Mouse (Mus musculus) embryonic facial prominence, embryonic 12.5 days (tissue): Measurements from ENCODE around the gene Tbc1d24. TPM values are rescaled to one million over a fixed set of nuclear protein-coding genes. Genes with fewer than 3 reads are reported as not detected.

ENCODE experiments used
- ATAC-seq: fragments of 200-750 bp; cut with Nextera tagmentation; 2 replicates; pipeline ENCODE4 v1.8.0; 2017; ENCODE audit not compliant: insufficient number of reproducible peaks, insufficient read depth, low FRiP score, low TSS enrichment
- H3K27ac ChIP-seq: fragments of 300-500 bp; sonication (generic); 2 replicates; pipeline ENCODE4 v1.5.1; 2016; ENCODE audit warnings: mild to moderate bottlenecking
- H3K27me3 ChIP-seq: fragments of 300-500 bp; sonication (generic); 2 replicates; pipeline ENCODE4 v1.6.1; 2016; ENCODE audit warnings: mild to moderate bottlenecking, moderate library complexity
- H3K36me3 ChIP-seq: fragments of 300-500 bp; sonication (generic); 2 replicates; pipeline ENCODE4 v1.6.1; 2016; ENCODE audit warnings: mild to moderate bottlenecking
- H3K4me1 ChIP-seq: fragments of 300-500 bp; sonication (generic); 2 replicates; pipeline ENCODE4 v1.6.1; 2016
- H3K4me2 ChIP-seq: fragments of 300-500 bp; sonication (generic); replicated peaks from 2 replicates; pipeline ENCODE4 v1.6.1; 2016; ENCODE audit warnings: mild to moderate bottlenecking, moderate library complexity
- H3K4me3 ChIP-seq: fragments of 300-500 bp; sonication (generic); 2 replicates; pipeline ENCODE4 v1.5.1; 2016; ENCODE audit warnings: mild to moderate bottlenecking
- H3K9ac ChIP-seq: fragments of 300-500 bp; sonication (generic); 2 replicates; pipeline ENCODE4 v1.6.1; 2016; ENCODE audit warnings: mild to moderate bottlenecking, moderate library complexity
- H3K9me3 ChIP-seq: fragments of 300-500 bp; sonication (generic); 2 replicates; pipeline ENCODE4 v1.6.1; 2016; ENCODE audit warnings: mild to moderate bottlenecking, moderate library complexity
- WGBS: fragments of 180-500 bp; shearing (Covaris S2); methylation state at CpG from one replicate; pipeline ENCODE4 v1.1.7; 2016; 5-methylcytosine and 5-hydroxymethylcytosine counted together
- polyA plus RNA-seq: library from polyadenylated mRNA; unstranded; fragments of >200 nt; fragmentation: Nextera tagmentation; extraction: Ambion mirVana; gene quantifications from 2 replicates; pipeline ENCODE4 v1.2.1, GENCODE M21; 2016

The Tbc1d24 gene
- polyA plus RNA-seq, 1 experiment from 2014 or later = 8.9 TPM

DNA sequence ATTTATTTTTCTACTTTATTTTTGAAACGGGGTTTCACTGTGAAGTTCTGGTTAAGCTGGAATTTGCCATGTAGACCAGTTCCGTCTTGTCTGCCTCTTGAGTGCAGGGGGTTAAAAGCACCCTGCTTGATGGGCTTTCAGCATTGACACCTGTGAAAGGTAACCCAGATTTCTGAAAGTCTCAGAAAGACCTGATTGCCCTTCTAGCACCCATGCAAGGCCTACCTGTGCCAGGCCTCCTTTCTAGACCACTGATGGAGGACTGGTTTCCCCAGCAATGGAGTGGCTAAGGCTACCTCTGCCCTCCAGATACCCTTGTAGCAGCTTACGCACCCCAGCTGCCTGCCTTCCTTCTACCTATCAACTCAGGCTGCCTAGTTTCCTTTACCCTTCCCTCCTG, 35.2 kb downstream of the Tbc1d24 start:
- Histone ChIP-seq H3K9ac (peak overlapping the region; percentile 86; the same call in 1 of the 2 replicates), H3K4me3 (peak overlapping the region; percentile 91), H3K4me2 (peak overlapping the region; percentile 83), H3K4me1 (peaks cover 15% of the 10 kb centered on the region), H3K9me3 (no peaks in the 10 kb centered on the region), H3K27me3 (no peaks in the 10 kb centered on the region), H3K27ac (peak overlapping the region; percentile 7; the same call in 1 of the 2 replicates), H3K36me3 (peaks cover 15% of the 10 kb centered on the region)
- 74% methylated on average over 3 of the region's 3 CpGs for WGBS
- no peak for ATAC-seq

DNA sequence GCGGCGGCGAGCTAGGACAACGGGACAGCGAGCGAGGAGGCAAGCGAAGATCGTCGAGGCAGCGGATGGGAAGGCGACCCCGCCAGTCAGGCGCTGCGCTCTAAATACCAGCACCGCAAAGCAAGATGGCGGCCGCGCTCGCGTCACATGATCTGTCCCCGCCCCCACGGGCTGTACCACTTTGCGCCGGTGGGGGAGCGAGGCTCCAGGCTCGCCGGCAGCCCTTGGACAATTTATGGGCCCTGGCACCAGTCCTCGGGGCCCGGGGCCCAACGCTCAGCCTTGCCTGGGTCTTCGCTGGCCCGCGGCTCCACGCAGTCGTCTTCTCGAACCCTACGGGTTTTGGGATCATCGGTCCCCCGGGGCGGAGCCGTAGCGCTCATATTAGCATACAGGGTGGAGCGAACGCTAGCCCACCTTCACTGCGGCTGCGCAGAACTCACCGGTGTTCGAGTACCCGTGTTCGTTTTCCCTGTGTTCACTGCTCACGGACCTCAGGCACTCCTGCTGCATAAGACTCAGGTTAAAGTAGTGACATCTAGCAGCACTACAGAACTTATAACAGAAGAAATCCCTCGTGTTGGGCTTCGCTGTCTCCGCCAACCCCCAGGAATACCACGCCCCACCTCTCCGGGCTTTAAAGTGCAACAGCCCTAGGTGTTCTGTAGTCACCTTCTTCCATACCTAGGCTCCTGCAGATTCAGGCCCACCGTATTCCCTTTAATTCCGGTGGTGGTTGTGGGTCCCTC, 35.9 kb downstream of the Tbc1d24 start, which contains the start of gene Atp6v0c:
TSS of gene Atp6v0c (minus strand) at position 386 of the 749 bp plus-strand sequence.
- under 1% methylated on average over 57 of the region's 58 CpGs for whole genome bisulfite sequencing

DNA sequence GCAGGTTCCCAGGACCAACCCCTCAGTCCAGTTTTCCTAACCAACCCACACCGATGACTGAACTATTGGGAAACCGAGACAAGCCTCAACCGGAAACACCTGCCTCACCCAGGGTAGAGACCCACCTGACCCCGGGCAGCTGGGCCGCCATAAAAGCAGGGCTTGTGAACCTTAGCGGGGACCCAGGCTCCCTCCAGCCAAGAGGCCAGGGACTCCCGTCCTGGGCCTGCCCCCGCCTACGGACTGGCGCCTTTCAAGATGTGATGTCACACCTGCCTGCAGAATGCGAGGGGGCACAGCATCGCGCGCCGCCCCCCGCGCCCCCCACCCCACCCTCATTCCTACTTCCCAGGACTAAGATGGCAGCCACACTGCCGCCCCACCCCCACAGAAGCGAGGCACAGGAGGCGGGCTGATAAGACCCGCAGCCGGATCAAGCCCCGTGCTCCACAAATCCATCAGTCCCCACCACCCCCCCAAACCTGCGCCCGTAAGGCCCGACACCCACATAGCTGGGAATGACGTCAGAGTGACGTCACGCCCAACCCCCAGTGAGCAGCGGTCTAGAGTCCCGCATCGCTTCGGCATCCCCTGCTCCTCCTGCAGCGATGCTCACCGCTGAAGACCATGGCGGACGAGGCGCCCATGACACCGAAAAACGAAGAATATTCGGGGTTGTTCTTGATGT, 36.6 kb downstream of the Tbc1d24 start:
- no peaks in the 10 kb centered on the region for H3K27me3 ChIP-seq
- H3K36me3 ChIP-seq = peaks cover 22% of the 10 kb centered on the region
- peak; percentile 57 for ATAC-seq
- peak overlapping the region; percentile 83 for H3K4me2 ChIP-seq
- WGBS = under 1% methylated on average over 41 of the region's 41 CpGs
- H3K9me3 ChIP-seq = no peaks in the 10 kb centered on the region
- peak overlapping the region; percentile 95 for H3K27ac ChIP-seq
- peak overlapping the region; percentile 91 for H3K4me3 ChIP-seq
- H3K9ac ChIP-seq = peak overlapping the region; percentile 86
- H3K4me1 ChIP-seq = peaks cover 15% of the 10 kb centered on the region

More for the DNA sequence above, 35.9 kb downstream of the Tbc1d24 start, which contains the start of gene Atp6v0c:
- Histone ChIP-seq H3K4me3 (peak within 1 kb of the TSS; percentile 91), H3K9ac (peak within 1 kb of the TSS; percentile 86), H3K27ac (peak within 1 kb of the TSS; percentile 95), H3K36me3 (peaks cover 21% of the 10 kb centered on the region), H3K27me3 (no peaks in the 10 kb centered on the region), H3K4me1 (peaks cover 15% of the 10 kb centered on the region), H3K9me3 (no peaks in the 10 kb centered on the region), H3K4me2 (peak within 1 kb of the TSS; percentile 83)
- ATAC-seq = peak; percentile 82

DNA sequence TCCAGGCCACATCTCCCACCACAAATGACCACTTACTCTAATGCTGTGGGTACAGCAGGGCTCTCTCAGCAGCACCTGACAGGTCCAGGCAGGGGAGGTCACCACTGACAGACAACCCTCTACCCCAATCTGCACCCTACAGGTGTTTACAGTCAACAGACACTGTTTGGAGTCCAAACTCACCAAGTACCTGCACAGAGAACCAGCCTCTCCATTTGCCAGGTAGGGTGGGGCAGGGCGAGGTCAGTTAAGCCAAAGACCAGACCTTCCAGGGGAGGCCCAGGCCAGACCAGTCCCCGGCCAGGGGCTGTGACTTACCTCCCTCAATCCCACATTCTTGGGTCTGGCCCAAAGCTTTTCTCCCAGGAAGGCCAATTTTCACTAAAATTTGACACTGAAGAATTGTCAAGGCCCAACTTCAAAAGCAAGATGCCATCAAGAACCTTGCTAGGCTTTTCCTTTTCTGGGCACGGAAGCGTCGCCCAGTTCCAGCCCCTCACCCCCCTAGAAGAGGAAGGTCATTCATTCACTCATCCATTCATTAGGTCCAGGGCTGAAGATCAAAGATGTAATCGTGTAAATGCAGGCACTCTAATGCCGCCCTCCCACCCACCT, 37.4 kb downstream of the Tbc1d24 start:
- H3K36me3 ChIP-seq = peaks cover 22% of the 10 kb centered on the region
- peak overlapping the region; percentile 83 for H3K4me2 ChIP-seq
- no peaks in the 10 kb centered on the region for H3K27me3 ChIP-seq
- ATAC-seq = no peak
- H3K9ac ChIP-seq = peak overlapping the region; percentile 86
- H3K4me1 ChIP-seq = peaks cover 16% of the 10 kb centered on the region
- WGBS = 61% methylated on average over 7 of the region's 7 CpGs
- 0 out of 2 replicates have a peak overlapping the region, but pooled peaks have one; percentile 95 for H3K27ac ChIP-seq
- H3K9me3 ChIP-seq = no peaks in the 10 kb centered on the region
- peak overlapping the region; percentile 91 for H3K4me3 ChIP-seq

DNA sequence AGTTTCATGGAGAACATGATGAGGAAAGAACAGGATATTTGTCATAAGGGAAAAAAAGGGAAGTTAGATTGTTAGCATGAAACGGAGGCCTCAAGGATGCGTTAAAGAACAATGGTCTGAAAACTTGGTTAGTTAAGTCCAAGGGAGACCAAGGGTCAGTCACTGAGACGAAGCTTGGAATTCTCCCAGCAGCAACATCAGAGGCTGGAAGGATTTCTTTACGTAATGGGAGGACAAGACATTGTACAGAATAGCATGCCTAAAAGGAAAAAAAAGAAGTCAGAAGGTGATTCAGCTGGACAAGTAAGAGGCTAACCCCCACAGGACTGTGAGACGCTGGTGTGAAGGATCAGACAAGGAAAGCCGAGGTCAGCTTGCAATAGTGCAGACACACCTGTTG, 38.2 kb downstream of the Tbc1d24 start:
- no peak for ATAC-seq
- Histone ChIP-seq H3K36me3 (peaks cover 22% of the 10 kb centered on the region), H3K4me1 (peaks cover 23% of the 10 kb centered on the region), H3K9ac (no peak overlapping the region), H3K4me3 (no peak overlapping the region), H3K27ac (no peak overlapping the region), H3K9me3 (no peaks in the 10 kb centered on the region), H3K27me3 (no peaks in the 10 kb centered on the region), H3K4me2 (no peak overlapping the region)
- WGBS = 86% methylated on average over 6 of the region's 6 CpGs

DNA sequence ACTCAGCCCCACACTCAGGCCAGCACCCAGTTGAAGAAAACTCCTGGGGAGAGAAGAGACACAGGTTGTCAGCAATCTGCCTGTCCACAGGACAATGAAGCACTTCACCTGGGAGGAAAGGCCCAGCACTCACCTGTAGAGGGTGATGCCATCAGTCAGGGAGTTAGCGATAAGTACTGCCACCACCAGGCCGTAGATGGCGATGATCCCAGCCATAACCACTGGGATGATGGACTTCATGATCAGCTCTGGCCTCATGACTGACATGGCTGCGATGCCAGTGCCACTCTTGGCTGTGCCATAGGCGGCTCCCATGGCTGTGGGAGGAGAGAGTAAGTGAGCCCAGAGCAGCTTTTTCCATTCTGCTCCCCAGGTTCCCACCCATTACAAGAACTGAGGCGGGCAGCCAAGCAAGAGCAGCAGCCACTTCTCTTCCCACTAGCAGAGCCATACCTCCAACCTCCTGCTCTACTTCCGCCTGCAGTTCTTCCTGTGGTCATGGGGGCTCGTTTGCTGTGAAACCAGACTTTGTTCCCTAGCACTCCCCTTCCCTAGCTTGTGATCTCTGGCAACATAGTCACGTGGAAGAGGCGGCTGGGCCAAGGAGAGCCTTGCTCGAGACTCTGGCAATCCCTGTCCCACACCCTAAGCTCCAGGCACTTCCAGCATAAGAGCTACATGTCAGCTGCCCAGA, 40.6 kb downstream of the Tbc1d24 start:
- H3K4me3 ChIP-seq = no peak overlapping the region

DNA sequence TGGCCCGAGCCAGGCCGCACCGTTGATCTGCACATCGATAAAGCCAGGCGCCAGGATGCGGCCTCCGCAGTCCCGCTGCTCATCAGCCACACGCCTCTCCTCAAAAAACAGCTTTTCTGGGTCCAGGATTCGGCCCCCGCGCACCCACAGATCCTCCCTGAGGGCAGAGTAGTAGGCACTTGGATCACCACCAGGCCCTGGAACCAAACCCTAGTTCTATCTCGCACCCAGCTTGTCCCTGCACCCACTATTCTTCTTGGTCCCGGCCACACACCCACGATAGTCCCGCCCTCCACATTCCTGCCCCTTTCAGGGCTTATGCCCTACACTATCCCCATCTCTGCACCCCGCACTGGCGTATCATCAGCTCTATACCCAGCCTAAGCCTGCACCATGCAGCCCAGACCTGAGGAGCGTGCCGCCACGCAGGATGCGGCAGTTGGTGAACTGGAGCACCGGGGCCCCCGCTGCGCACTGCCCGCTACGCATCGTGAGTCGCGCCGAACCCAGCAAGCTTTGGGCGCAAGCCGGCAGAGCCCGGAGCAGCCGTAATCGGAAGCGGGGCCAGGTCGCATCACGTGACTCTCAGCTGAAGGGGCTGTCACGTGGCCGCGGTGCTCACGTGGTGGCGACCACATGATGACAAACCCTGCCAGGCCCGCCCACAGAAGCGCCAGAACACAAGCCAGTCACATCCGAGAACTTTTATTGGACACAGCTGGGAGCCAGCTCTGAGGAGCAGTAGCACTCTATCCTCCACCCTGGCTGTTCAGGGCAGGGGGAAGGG, 42.0 kb downstream of the Tbc1d24 start, which contains the start of gene Amdhd2:
TSS of gene Amdhd2 (minus strand) at position 591 of the 787 bp plus-strand sequence.
- peaks cover 22% of the 10 kb centered on the region for H3K36me3 ChIP-seq
- peak; percentile 91 for ATAC-seq
- H3K4me3 ChIP-seq = peak within 1 kb of the TSS; percentile 82
- H3K9ac ChIP-seq = peak within 1 kb of the TSS; percentile 79
- peak within 1 kb of the TSS; percentile 93 for H3K4me2 ChIP-seq
- H3K9me3 ChIP-seq = no peaks in the 10 kb centered on the region
- H3K4me1 ChIP-seq = peaks cover 18% of the 10 kb centered on the region
- peak within 1 kb of the TSS; percentile 82 for H3K27ac ChIP-seq
- under 1% methylated on average over 47 of the region's 47 CpGs for WGBS
- no peaks in the 10 kb centered on the region for H3K27me3 ChIP-seq

More for the DNA sequence above, 40.6 kb downstream of the Tbc1d24 start:
- H3K27me3 ChIP-seq = no peaks in the 10 kb centered on the region
- peak overlapping the region; percentile 4; the same call in 1 of the 2 replicates for H3K9ac ChIP-seq
- whole genome bisulfite sequencing = 80% methylated on average over 11 of the region's 11 CpGs
- H3K36me3 ChIP-seq = peaks cover 22% of the 10 kb centered on the region
- H3K4me1 ChIP-seq = peaks cover 18% of the 10 kb centered on the region
- H3K4me2 ChIP-seq = no peak overlapping the region
- no peaks in the 10 kb centered on the region for H3K9me3 ChIP-seq
- ATAC-seq = no peak
- H3K27ac ChIP-seq = no peak overlapping the region

DNA sequence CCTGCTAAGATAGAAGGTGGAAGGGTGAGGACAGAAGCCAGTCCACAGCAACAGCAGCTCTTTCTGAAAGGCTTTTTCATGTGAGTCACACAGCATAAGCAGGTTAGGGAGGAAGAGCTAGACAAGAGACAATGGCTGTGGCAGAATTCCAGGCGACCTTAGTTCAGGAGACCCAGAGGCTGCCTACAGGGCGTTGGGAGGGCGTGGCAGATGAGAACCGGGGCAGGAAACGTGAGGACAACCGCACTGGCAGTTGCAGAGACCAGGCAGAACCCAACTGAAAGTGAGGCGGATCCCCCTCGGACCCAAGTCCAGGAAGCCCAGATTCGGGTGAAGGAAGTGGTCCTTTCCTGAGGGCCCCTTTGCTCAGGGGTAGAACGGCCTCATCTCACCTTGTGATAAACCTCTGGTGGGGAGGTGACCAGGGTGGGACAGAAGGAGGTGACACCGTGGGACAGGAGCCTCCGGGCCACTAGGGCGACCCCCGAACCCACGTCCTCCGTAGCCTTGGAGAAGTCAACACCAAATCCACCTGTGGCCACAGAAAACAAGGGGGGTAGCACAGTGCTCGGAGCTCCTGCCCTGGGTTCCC, 42.7 kb downstream of the Tbc1d24 start:
- peak overlapping the region; percentile 79 for H3K9ac ChIP-seq
- peaks cover 12% of the 10 kb centered on the region for H3K4me1 ChIP-seq
- peaks cover 28% of the 10 kb centered on the region for H3K36me3 ChIP-seq
- peak overlapping the region; percentile 82; the same call in 1 of the 2 replicates for H3K27ac ChIP-seq
- H3K9me3 ChIP-seq = no peaks in the 10 kb centered on the region
- ATAC-seq = 0 out of 2 replicates have a peak, but pooled peaks have one; percentile 2
- peak overlapping the region; percentile 93 for H3K4me2 ChIP-seq
- WGBS = 27% methylated on average over 17 of the region's 17 CpGs
- no peaks in the 10 kb centered on the region for H3K27me3 ChIP-seq
- peak overlapping the region; percentile 82 for H3K4me3 ChIP-seq

DNA sequence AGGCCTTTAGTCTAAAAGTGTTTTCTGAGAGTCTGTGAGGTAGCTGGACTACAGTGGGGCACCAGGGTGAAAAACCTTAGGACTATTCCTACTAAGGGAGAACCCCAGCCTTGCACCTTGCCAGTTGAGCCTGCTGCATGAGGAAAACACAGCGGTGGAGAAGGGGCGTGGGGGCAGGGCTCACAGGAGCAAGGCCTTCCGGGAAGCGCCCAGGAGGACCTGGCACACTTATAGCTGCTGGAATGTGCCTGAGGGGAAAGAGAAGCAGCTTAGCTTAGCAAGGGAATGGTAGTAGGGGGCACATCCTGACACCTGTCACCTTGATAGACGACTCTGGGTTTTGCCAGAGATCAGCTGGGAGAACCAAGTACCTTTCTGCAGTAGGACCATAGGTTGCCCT, 43.9 kb downstream of the Tbc1d24 start:
- Histone ChIP-seq H3K4me1 (peaks cover 8% of the 10 kb centered on the region), H3K36me3 (peaks cover 28% of the 10 kb centered on the region), H3K9ac (no peak overlapping the region), H3K27ac (no peak overlapping the region), H3K27me3 (no peaks in the 10 kb centered on the region), H3K4me2 (no peak overlapping the region), H3K9me3 (no peaks in the 10 kb centered on the region), H3K4me3 (no peak overlapping the region)
- ATAC-seq = no peak
- 78% methylated on average over 5 of the region's 5 CpGs for WGBS

DNA sequence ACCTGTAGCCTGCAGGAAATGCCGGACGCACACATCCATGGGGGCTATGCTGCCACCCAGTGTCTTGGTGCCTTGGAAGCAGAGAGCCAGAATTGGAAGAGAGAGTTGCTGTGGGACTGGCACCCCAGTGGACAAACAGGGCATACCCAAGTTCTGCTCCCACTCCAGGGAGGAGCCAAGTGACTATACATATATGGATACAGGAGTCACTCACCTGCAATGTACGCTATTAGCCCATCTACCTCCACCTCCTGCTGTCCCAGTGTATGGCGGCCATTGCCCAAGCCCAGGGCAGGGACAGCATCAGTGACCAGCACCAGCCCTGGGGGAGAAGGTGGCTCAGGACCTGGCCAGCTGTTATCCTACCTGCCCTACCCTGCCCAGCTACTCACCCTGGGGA, 47.8 kb downstream of the Tbc1d24 start:
- no peak overlapping the region for H3K9ac ChIP-seq
- H3K27me3 ChIP-seq = no peaks in the 10 kb centered on the region
- no peak for ATAC-seq
- peaks cover 24% of the 10 kb centered on the region for H3K36me3 ChIP-seq
- H3K4me3 ChIP-seq = no peak overlapping the region
- no peaks in the 10 kb centered on the region for H3K9me3 ChIP-seq
- 93% methylated on average over 4 of the region's 4 CpGs for WGBS
- H3K4me1 ChIP-seq = peaks cover 5% of the 10 kb centered on the region
- H3K4me2 ChIP-seq = no peak overlapping the region
- H3K27ac ChIP-seq = no peak overlapping the region
